Mouse (Mus musculus): ENCODE data around the gene Il22ra1. TPM values are rescaled to one million over a fixed set of nuclear protein-coding genes. Genes with fewer than 3 reads are reported as not detected.

Il22ra1 gene
- total and polyA plus RNA-seq, 2 experiments from 2014 or later, result 0.62 TPM; not detected in 1

DNA sequence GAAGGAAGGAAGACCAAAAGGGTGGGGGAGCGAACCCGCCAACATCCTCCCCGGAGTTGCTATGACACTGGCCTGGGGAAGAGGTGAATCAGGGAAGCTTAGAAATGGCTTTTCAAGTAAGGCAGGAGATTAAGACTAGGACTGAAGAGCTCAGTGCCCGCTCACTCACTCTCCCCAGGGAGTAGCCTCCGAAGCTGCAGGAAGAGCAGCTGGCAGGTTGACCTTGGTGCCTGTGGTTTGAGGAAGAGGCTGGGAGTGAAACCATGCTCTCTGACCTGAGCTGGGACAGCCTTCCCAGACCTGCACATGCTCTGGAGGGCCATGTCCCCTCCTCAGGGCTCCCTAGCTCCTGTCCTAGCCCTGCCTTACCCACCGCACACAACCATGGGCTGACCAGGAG lies 30.9 kb downstream of the Il22ra1 start:
- no peak overlapping the region for H3K4me2 ChIP-seq (ENCODE audit: low read depth)
- H3K36me3 ChIP-seq (ENCODE audit: insufficient read depth), result no peaks in the 10 kb centered on the region
- no peak for ATAC-seq
- no peak overlapping the region for H3K27ac ChIP-seq (ENCODE audit: low read depth, low read length)
- DNase-seq, result no peak
- H3K4me1 ChIP-seq (ENCODE audit: insufficient read depth), result no peaks in the 10 kb centered on the region
- H3K4me3 ChIP-seq (ENCODE audit: low read depth, low read length), result no peak overlapping the region
- no peak for TF ChIP-seq CTCF (IDR thresholded peaks at IDR 0.05; ENCODE audit: low read depth)
- no peak overlapping the region for H3K9ac ChIP-seq
- no peaks in the 10 kb centered on the region for H3K9me3 ChIP-seq (ENCODE audit: low read length)
- H3K27me3 ChIP-seq (ENCODE audit: insufficient read depth, low read length), result no peaks in the 10 kb centered on the region
- WGBS, result 42% methylated on average over 6 of the region's 6 CpGs

DNA sequence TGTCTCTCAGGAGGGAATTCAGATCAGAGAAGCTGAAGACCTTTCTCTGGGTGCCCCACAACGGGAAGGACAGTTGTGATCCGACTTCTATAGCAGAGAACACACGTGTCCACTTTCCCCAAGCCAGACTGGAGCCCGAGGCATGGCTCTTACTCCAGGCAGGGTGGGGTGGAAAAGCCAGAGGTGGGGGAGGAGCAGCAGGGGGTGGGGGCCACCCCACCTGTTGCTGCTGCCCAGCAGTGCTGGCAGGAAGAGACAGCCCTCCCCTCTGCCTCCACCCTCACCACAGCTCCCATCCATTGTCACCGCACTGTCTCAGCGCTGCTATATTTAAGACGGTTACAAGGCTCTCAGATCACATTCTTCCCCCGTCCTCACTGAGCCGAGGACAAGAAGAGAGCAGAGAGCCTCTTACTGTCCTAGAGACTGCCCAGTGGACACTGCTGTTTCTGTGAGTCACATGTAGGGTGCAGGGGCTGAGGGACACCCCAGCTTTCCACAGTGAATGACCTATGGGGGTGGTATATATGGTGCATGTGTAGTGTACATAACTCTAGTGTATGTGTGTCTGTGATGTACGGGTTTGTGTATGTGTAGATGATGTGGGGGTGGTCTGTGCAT lies 31.5 kb downstream of the Il22ra1 start, which contains the start of gene Myom3:
Gene Myom3, plus strand, starts transcription at position 360 of the 621 bp plus-strand sequence.
- H3K9ac ChIP-seq, result no peak within 1 kb of the TSS
- DNase-seq, result no peak
- no peaks in the 10 kb centered on the region for H3K36me3 ChIP-seq (ENCODE audit: insufficient read depth)
- no peak within 1 kb of the TSS for H3K27ac ChIP-seq (ENCODE audit: low read depth, low read length)
- H3K4me3 ChIP-seq (ENCODE audit: low read depth, low read length), result no peak within 1 kb of the TSS
- WGBS, result 56% methylated on average over 10 of the region's 10 CpGs
- H3K4me2 ChIP-seq (ENCODE audit: low read depth), result no peak within 1 kb of the TSS
- H3K9me3 ChIP-seq (ENCODE audit: low read length), result no peaks in the 10 kb centered on the region
- H3K4me1 ChIP-seq (ENCODE audit: insufficient read depth), result no peaks in the 10 kb centered on the region
- no peak for ATAC-seq
- H3K27me3 ChIP-seq (ENCODE audit: insufficient read depth, low read length), result no peaks in the 10 kb centered on the region
- TF ChIP-seq CTCF (IDR thresholded peaks at IDR 0.05; ENCODE audit: low read depth), result no peak

DNA sequence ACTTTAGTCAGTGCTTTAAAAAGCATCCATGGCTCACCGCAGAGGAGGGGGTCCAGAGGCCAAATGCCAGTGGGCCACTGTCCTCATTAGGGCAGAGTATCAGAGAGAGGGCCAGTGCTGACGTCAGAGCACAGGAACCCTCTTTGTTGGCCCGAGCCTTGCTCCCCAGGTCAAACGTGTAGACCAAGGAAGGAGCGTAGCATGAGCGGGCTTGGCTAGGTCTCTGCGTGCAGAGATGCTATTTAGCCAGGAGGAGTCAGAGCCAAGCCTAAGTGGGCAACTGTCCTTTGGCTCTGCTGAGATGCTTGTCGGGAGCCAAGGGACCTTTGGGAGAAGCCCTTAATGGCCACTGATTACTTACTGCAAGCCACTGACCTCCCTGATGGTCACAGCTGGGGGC lies 33.1 kb downstream of the Il22ra1 start:
- Histone ChIP-seq H3K4me3 (ENCODE audit: low read depth, low read length) (no peak overlapping the region), H3K9ac (no peak overlapping the region), H3K27ac (ENCODE audit: low read depth, low read length) (no peak overlapping the region), H3K9me3 (ENCODE audit: low read length) (no peaks in the 10 kb centered on the region), H3K4me1 (ENCODE audit: insufficient read depth) (no peaks in the 10 kb centered on the region), H3K27me3 (ENCODE audit: insufficient read depth, low read length) (no peaks in the 10 kb centered on the region), H3K36me3 (ENCODE audit: insufficient read depth) (no peaks in the 10 kb centered on the region), H3K4me2 (ENCODE audit: low read depth) (no peak overlapping the region)
- DNase-seq (no peak), ATAC-seq (no peak)
- TF ChIP-seq CTCF (IDR thresholded peaks at IDR 0.05; ENCODE audit: low read depth), result no peak
- 64% methylated on average over 8 of the region's 8 CpGs for WGBS

DNA sequence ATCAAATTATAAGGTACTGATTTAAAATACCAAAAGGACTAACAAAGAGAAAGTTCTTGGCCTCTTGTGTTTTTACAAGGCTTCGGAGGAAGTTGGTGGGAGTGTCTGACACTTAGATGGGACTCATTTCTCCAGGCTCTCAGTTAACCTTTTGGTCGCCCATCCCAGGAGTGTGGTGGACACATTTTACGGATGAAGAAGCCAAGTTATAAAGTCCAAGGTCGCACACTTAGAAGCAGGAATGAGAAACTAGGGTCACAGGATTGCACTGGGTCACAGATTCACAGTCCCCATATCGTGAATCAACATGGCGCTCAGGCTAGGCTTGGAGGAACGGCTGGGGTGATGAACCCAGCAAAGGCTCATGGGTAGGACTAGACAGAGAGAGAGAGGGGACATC lies 33.6 kb downstream of the Il22ra1 start:
- Histone ChIP-seq H3K4me1 (ENCODE audit: insufficient read depth) (no peaks in the 10 kb centered on the region), H3K36me3 (ENCODE audit: insufficient read depth) (no peaks in the 10 kb centered on the region), H3K9ac (no peak overlapping the region), H3K27ac (ENCODE audit: low read depth, low read length) (no peak overlapping the region), H3K27me3 (ENCODE audit: insufficient read depth, low read length) (no peaks in the 10 kb centered on the region), H3K4me2 (ENCODE audit: low read depth) (no peak overlapping the region), H3K9me3 (ENCODE audit: low read length) (no peaks in the 10 kb centered on the region), H3K4me3 (ENCODE audit: low read depth, low read length) (no peak overlapping the region)
- ATAC-seq, result no peak
- no peak for DNase-seq
- no peak for TF ChIP-seq CTCF (IDR thresholded peaks at IDR 0.05; ENCODE audit: low read depth)
- WGBS, result 88% methylated on average over 7 of the region's 7 CpGs

DNA sequence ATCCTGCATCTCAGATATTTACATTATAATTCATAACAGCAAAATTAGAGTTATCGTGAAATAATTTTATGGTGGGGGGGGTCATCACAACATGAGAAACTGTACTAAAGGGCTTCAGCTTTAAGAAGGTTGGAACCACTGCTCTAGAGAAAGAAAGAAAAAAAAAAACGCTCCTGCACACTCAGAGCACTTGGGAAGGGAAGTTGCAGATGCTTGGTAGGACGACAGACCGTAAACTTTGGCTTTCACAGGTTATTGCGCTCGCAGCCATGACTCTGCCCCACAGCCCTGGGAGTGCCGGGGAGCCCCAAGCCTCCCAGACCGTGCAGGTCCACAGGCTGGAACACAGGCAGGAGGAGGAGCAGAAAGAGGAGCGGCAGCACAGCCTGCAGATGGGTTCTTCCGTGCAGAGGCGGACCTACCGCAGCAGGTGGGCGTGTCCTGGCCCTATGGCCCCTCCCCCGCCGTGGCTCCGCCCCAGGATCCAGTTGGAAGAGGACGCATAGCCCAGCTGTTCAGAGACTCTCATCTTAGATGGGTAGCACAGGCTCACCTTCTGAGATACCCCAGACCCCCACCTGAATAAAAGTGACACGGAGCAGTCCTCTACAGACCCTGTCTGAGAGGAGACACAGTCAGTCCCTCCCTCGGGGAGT lies 34.4 kb downstream of the Il22ra1 start:
- 11% methylated on average over 19 of the region's 19 CpGs for WGBS
- DNase-seq (peak; percentile 39), ATAC-seq (no peak)
- Histone ChIP-seq H3K9ac (no peak overlapping the region), H3K36me3 (ENCODE audit: insufficient read depth) (no peaks in the 10 kb centered on the region), H3K4me3 (ENCODE audit: low read depth, low read length) (0 out of 2 replicates have a peak overlapping the region, but pooled peaks have one; percentile 9), H3K4me1 (ENCODE audit: insufficient read depth) (no peaks in the 10 kb centered on the region), H3K9me3 (ENCODE audit: low read length) (no peaks in the 10 kb centered on the region), H3K27ac (ENCODE audit: low read depth, low read length) (no peak overlapping the region), H3K27me3 (ENCODE audit: insufficient read depth, low read length) (no peaks in the 10 kb centered on the region), H3K4me2 (ENCODE audit: low read depth) (peak overlapping the region; percentile 42)
- no peak for TF ChIP-seq CTCF (IDR thresholded peaks at IDR 0.05; ENCODE audit: low read depth)

DNA sequence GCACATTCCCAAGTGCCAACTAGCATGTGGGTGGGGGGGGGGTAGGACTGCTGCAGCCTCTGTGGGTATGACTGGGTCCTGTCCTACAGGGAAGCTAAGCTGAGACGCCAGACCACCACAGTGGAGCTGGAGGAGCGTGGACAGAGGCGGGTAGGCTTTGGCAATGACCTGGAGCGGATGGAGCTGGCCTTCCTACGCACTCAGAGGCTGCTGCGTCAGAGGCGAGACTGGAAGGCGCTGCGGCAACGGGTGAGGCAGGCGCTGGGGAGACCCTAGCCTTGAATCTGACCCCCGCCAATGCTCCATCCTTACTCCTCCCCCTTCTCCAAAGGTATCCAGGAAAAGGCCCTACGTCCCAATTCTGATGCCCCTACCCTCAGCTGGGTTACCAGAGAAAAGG lies 36.7 kb downstream of the Il22ra1 start:
- TF ChIP-seq CTCF (IDR thresholded peaks at IDR 0.05; ENCODE audit: low read depth), result no peak
- H3K9ac ChIP-seq, result no peak overlapping the region
- no peak overlapping the region for H3K4me3 ChIP-seq (ENCODE audit: low read depth, low read length)
- 81% methylated on average over 13 of the region's 13 CpGs for WGBS
- H3K36me3 ChIP-seq (ENCODE audit: insufficient read depth), result no peaks in the 10 kb centered on the region
- no peak for DNase-seq
- H3K27ac ChIP-seq (ENCODE audit: low read depth, low read length), result no peak overlapping the region
- no peaks in the 10 kb centered on the region for H3K27me3 ChIP-seq (ENCODE audit: insufficient read depth, low read length)
- H3K4me1 ChIP-seq (ENCODE audit: insufficient read depth), result no peaks in the 10 kb centered on the region
- no peak for ATAC-seq
- H3K4me2 ChIP-seq (ENCODE audit: low read depth), result no peak overlapping the region
- H3K9me3 ChIP-seq (ENCODE audit: low read length), result no peaks in the 10 kb centered on the region

DNA sequence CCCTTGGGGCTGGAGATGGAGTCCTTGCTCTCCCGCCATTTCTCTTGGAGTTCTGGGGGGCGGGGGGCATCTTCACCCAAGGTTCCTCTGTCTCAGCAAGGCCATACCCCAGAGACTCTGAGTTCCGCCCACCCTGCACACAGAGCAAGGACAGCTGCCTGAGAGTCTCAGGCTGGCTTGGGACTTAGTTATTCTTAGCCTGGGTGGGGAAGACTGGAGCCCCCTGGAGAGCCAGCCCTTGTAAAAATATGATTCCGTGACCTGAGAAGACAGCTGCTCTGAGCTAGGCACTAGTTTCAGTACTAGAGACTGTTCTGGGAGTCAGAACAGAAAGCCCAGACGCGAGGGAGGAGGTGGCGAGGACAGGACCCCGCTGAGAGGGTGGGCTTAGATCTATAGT lies 37.7 kb downstream of the Il22ra1 start:
- ATAC-seq (no peak), DNase-seq (no peak)
- Histone ChIP-seq H3K9me3 (ENCODE audit: low read length) (no peaks in the 10 kb centered on the region), H3K4me1 (ENCODE audit: insufficient read depth) (no peaks in the 10 kb centered on the region), H3K4me2 (ENCODE audit: low read depth) (no peak overlapping the region), H3K4me3 (ENCODE audit: low read depth, low read length) (no peak overlapping the region), H3K9ac (no peak overlapping the region), H3K27ac (ENCODE audit: low read depth, low read length) (no peak overlapping the region), H3K36me3 (ENCODE audit: insufficient read depth) (no peaks in the 10 kb centered on the region), H3K27me3 (ENCODE audit: insufficient read depth, low read length) (no peaks in the 10 kb centered on the region)
- no peak for TF ChIP-seq CTCF (IDR thresholded peaks at IDR 0.05; ENCODE audit: low read depth)
- WGBS, result 80% methylated on average over 8 of the region's 8 CpGs
